Mouse (Mus musculus) layer of hippocampus, adult 9-10 months (tissue): ENCODE measurements around the gene Cyp2d22.

ENCODE experiments used
- DNase-seq: peaks from one replicate; pipeline ENCODE4 v3.0.0; 2022; ENCODE audit warnings: low spot score

Gene Cyp2d22

DNA sequence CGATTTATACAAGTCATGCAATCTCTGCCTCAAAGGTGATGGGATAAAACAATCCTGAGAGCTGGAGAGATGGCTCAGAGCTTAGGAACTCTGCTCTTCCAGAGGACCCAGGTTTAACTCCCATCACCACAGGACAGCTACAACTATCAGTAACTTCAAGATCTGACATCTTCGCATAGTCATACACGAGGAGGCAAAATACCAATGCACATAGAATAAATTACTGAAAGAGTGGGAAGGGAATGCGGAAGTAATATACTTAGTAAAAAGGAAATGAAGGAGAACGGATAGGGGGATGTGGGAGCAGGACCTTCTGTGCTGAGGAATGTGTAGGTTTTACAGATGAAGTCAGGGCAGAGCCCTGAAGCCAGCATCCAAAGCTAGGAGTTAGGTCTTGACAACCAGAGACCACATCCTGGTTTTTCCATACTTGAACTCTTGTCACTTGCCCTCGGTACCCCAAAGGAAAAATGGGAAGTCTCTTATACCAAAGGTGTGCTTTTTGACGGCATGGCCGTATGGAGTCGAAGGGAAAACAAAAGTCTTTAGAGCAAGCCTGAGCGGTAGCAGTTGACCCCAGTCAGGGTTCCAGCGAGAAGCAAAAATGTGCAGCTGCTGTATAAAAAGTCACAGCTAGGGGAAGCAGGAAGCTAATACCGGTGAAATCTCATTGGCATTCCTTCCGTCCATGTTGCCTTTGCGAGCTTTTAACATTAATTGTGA, 33.3 kb downstream of the Cyp2d22 start:
- DNase-seq, result no peak

DNA sequence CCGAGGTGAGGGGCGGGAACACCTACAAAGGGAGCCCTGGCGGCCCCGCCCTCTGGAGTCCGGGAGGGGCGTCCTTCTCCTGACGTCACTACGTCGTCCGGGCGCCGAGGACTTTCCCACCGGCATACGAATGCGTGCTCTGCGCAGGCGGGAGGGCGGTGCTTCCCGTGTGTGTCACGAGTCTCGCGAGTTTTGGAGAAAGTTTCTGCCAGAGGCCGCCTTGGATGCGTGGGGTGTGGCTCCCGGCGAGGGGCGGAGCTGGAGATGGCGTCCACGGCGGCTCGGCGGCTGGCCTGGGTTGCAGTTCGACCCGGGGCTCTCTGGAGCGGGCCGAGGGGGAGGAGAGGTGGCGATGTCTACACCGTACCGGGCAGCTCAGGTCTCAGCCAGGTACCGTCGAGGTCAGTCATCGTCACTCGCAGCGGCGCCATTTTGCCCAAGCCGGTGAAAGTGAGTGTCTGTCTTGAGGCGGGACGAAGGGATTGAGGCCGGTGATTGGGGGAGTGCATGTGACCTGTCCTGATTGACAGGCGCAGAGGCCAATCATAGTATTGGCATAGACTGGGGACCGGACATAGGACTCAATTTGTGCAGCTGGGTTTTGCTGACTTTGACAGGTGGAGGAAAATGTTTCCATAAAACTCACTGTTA, 34.1 kb downstream of the Cyp2d22 start:
- peak; percentile 100 for DNase-seq

DNA sequence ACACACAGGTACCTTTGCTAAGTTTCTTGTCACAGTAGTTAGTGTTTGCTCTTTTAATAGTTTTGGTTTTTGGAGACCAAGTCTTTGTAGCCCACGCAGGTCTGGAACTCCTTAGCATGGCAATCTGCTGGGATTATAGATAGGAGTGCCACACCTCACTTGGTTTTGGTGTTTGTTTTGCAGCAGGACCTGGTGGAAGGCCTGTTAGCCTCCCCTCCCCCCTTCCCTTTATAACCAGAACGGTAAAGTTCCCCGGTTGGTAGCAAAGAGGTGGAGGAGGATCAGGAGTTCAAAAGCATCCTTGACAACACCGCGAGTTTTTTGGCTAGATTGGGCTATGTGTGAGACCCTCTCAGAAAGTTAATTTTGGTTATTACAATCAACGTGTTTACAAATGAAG, 35.1 kb downstream of the Cyp2d22 start:
- no peak for DNase-seq

DNA sequence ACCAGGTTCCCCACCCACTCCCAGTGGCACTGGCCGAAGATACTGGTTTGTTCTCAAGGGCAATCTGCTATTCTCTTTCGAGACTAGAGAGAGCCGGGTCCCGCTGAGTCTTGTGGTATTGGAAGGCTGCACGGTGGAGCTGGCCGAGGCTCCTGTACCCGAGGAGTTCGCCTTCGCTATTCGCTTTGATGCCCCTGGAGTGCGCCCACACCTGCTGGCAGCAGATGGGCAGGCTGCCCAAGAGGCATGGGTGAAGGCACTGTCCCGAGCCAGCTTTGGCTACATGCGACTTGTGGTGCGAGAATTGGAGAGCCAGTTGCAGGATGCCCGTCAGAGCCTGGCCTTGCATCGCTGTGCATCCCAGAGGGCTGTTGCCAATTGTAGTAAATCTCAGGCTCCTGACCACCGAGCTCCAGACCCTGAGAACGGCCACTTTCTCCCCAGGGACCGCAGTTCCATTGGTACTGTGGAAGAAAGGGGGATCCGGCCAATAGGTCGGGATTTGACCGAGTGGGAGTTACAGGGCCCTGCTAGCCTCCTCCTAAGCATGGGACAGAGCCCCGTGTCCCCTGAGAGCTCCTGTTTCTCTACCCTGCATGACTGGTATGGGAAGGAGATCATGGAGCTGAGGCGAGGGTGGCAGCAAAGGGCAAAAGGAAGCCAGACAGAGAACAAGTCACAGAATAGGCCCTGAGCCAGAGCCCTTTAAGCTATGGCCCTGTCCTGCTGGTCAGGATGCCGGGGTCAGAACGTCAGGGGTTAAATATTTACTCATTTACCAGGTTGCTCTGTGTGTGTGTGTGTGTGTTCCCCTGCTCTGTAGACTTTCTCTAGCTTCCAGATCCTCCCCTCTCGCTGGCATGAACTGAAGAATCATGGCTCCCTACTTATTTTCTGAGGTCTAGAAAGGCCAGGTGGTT, 36.4 kb downstream of the Cyp2d22 start:
- DNase-seq, result no peak

DNA sequence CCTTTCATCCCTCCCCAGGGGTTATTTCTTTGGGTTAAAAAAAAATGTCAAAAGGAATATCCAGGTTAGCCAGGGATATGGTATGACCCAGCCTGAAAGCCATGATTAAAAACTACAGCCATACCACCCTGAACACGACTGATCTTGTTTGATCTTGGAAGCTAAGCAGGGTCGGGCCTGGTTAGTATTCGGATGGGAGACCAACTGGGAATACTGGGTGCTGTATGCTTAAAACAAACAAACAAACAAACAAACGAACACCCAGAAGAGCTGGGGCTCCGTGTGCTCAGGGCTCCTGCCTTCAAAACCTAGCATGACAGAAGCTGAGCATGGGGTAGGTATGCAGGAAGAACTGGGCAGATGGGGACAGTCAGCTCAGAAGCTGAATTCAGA, 37.5 kb downstream of the Cyp2d22 start:
- DNase-seq, result no peak

DNA sequence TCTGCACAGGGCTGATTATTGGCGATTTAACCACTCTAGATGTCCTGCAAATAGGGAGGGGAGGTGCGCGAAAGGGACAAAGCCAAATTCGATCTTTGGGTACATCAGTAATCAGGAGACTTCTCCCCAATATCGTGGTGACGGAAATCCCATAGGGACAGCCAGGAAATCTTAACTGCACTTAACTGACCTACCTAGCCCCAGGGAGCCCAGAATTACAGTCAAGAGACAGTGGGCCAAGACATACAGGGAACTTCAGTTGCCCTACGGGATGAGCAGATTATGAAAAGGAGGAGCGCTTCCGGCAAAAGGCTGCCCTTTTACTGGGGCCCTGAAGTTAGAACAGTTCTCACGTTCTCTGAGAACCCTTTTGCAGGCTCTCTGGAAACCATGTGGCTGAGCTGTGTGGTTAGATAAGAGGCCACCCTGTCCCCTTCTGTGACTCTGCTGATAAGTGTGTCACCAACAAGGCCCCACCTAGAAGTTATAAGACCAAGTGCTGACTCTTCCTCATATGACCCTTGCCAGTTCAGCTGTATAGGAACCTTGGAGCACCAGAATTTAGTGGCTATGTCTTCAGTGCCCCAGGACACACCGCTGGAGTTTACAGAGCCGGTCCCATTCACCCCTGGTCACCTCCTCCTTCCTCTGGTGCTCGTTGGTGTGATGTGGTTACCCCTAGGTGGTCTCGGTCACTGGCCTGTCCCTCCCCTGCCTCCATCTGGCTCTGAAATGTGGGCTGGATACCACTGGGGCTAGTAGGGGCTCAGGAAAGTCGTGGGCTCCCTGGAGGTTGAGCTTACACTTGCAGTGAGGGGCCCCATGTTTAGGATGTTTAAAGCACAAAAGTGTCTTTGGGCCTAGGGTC, 38.2 kb downstream of the Cyp2d22 start:
- DNase-seq, result no peak

DNA sequence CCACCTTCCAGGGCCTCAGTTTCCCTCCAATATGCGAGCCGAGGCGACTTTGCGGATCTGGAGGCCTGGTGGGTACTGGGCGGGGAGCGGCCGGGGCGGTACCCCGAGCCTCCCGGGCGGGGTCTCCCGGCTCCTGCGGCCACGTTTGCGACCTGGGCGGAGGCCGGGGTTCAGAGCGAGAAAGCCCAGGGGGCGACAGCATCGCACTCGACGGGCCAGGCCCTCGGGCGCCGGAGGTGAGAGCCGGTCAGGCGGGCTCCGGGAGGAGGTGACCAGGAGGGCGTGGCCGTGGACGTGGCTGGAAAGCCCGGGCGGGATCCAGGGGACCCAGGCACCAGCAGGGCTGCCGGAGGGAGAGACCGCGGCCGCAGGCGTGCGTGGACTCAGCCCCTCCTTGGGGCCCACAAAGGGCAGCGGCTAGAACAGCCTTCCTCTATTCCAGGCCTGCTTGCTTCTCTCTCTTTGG, 39.0 kb downstream of the Cyp2d22 start:
- DNase-seq, result no peak

DNA sequence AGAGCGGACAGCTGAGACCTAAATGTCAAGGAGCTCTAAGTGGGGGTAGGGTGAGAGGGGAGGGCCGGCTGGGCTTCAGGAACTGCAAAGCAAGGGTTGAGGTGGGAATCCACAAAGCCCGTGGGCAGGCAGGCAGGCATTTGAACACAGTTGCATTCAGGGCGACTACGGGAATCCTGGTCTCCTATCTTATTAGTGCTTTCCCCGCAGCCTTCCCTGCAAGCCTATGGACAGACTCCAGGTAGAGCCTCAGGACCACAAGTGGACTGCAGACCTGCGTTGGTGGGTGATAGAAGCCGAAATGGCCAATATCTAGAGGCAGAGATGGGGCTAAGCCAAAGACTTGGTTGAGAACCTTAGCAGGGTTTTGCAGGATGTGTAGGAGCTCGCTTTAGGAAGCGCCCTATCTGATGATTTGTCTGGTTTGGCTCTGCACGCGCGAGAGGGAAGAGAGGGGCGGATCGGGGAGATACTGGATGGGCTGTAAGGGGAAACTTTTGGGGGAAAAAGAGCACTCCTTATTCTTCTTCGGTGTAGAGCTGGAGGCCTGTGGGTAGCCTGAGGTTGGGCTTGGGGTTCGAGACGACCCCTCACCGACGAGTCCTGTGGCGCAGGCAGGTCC, 39.5 kb downstream of the Cyp2d22 start:
- no peak for DNase-seq

DNA sequence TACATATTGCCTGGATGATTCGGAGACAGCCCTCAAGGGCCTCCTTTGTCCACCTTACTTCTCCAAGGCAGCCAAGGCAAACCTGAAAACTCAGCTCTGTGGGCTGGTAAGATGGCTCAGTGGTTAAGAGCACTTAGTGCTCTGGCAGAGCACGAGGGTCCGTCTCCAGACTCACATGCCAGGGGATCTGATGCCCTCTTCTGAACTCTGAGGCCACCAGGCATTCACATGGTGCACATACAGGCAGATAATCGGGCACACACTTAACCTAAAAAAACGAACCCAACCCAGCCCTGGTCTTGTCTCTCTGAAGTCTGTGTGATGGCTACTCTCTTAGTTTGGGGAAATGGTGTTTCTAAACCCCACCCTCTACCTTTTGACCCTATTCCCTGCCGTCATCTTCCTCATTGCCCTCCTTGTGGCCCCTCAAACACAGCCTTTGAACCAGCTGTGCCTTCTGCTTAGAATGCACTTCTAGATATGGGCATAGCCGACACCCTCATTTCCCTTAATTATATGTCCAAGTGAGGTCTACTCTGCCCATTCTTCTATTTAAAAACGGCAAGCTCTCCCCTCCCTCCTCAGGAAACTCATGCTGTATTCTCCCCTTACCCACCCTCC, 40.3 kb downstream of the Cyp2d22 start:
- no peak for DNase-seq

DNA sequence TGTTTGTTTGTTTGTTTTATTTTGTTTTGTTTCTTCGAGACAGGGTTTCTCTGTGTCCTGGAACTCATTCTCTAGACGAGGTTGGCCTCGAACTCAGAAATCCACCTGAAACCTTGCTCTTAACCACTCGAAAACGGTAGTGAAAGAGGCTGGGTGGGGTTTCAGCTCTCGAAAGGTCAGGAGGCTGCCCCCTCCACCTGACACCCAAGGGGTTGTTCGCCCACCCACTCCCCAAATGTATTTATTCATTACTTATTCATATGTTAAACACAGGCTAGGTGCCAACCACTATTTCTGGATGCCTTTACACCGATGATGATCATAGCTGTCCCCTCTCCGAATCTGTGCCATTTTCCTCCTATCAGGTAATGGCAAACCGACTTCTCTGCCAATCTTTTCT, 40.9 kb downstream of the Cyp2d22 start:
- DNase-seq, result no peak

DNA sequence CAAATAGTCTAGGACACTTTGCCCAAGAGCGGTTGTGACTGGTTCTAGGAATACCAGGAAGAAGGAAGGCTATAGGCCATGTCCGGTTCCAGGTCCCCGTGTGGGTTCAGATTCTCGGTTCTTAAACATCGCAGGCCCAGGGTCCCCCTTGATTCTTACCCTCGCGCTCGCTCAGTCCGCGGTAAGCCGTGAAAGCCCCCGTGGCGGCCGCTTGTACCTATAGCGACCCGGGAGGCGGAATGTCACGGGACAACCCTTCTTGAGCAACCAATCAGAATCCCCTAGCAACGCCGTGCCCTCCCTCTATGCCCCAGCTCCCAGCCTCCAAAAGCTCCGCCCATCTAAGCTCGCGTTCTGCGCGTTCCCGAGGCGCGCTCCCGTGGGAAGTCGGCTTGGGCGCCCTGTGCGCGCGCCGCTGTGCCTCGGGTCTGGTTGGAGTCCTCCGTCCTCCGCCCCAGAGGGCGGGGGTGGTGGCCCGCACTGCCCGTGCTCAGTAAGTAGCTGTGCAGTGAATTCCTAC, 41.4 kb downstream of the Cyp2d22 start, which contains the start of the genes Naga, Pheta2 and Smdt1:
Naga (minus strand) TSS at position 333 of the 520 bp plus-strand sequence.
Pheta2 (plus strand) TSS at position 350 of the 520 bp plus-strand sequence.
Smdt1 (plus strand) TSS at position 367 of the 520 bp plus-strand sequence.
- peak; percentile 87 for DNase-seq

DNA sequence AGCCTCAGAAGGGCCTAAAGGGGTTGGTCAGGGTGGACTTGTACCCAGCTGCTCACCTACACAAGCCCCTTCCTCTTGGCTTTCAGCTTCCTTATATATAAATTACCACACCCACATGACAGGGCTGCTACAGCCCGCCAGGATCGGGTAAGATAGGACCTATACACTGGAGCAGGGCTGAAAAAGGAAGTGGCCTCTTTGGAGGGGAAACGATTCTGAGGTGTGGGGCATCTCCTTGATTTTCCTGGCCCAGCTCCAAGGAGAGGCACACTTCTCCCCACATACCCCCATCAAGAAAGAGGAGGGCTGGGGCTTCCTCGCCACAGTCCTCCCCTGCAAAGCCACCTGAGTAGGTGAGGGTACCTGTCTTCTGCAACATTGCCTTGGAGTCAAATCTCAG, 42.2 kb downstream of the Cyp2d22 start:
- DNase-seq, result no peak

DNA sequence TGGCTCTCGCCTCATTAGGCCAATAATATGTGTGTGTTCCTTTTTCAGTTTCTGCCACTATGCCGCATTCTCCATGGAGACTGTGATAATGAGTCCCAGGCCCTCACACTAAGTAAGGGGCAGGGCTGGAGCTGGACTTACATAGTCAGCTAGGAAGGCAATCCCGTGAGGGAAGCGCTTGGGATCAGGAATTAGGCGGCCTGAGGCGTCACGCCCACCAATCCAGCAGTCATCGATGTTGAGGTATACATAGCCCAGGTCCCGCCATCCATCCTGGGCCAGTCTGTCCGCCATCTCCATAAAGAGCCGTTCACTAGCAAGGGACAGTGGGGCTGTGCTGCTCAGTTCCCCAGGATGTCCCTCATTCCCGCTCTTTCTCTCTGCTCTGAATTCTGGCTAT, 43.4 kb downstream of the Cyp2d22 start:
- no peak for DNase-seq

DNA sequence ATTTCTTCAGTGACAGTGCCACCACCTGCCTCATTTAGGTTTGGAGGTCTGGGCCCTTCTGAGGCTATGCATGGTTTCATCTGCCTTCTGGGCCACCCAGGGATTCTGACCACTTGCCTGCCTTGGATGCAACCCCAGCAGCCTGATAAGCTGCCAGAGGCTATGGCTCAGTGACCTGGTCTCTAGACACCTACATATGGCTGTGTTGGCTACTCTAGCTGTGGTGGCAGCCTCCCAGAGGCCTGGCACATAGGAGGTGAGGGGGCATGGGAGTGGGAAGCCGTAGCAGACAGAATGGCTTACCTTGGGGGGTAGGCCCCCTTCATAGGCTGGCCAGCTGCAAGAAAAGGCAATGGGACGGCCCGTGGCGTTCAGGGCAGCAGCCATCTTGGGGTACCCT, 44.9 kb downstream of the Cyp2d22 start:
- DNase-seq, result no peak

DNA sequence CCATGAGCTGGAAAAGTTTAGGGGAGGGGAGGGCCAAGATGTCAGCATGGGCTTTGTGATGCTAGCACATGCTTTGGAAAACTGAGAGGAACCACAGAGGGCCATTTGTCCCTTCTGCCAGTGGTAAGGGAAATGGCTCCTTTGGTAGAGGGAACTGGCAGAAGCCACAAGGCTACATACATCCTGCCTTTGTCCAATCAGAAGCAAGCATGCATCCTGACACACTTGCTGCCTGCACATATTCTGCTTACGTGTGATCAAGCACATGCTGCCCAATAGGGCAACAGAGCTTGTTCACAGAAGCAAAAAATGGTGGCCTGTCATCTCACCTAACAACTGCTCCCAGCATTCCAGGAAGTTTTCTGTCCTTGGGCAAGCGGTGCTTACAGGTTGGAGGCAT, 54.7 kb downstream of the Cyp2d22 start:
- no peak for DNase-seq

DNA sequence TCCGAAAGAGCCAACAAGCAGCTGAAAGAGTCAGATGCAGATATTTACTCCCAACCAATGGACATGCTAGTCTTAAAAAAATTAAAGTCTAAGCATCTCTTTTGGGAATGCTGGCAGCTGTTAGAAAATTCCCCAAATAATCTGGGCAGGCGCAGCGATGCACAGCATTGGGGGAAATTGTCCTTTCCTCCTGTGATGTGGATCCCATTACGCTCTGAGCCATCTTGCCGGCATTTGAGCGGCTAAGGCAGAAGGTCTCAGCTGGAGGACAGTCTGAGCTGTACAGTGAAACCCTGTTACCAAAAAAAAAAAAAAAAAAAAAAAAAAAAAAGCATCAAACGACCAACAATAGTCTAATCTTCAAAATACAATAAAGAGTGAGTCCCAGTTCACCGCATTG, 57.9 kb downstream of the Cyp2d22 start:
- no peak for DNase-seq
